Mouse (Mus musculus): ENCODE measurements around the gene Gm16181. TPM values are rescaled to one million over a fixed set of nuclear protein-coding genes. Genes with fewer than 3 reads are reported as not detected.

Gm16181 gene
- polyA plus RNA-seq, 3 experiments from 2014 or later, result 0.67 to 0.68 TPM; not detected in 1

Other genes starting within 250 kb of the Gm16181 start
- 1 to 10 TPM in 2 of 3 experiments, under 1 TPM in 1; 0.74 to 2.3 (median 1.1) TPM for gene Hspa1a, start 248.7 kb upstream of the Gm16181 start, polyA plus RNA-seq (2017; shearing (Covaris generic))
- gene Hspa1l, start 248.1 kb upstream of the Gm16181 start, polyA plus RNA-seq (2017; shearing (Covaris generic)), result not detected
- 10 to 100 TPM; 37.7 to 67.4 (median 40.0) TPM for gene Lsm2, start 239.0 kb upstream of the Gm16181 start, polyA plus RNA-seq (2017; shearing (Covaris generic))
- 10 to 100 TPM; 27.2 to 30.9 (median 30.8) TPM for gene Vars, start 219.8 kb upstream of the Gm16181 start, polyA plus RNA-seq (2017; shearing (Covaris generic))
- gene Vwa7, start 204.3 kb upstream of the Gm16181 start, polyA plus RNA-seq (2017; shearing (Covaris generic)), result under 1 TPM in 2 of 3 experiments, not detected in 1; 0.10 to 0.28 TPM
- gene Sapcd1, start 192.8 kb upstream of the Gm16181 start, polyA plus RNA-seq (2017; shearing (Covaris generic)), result 1 to 10 TPM in 2 of 3 experiments, under 1 TPM in 1; 0.54 to 2.6 (median 1.4) TPM
- gene Msh5, start 174.1 kb upstream of the Gm16181 start, polyA plus RNA-seq (2017; shearing (Covaris generic)), result 1 to 10 TPM; 1.3 to 1.4 (median 1.4) TPM
- gene Clic1, start 170.9 kb upstream of the Gm16181 start, polyA plus RNA-seq (2017; shearing (Covaris generic)), result 100 to 1,000 TPM; 487 to 766 (median 514) TPM
- 1 to 10 TPM in 2 of 3 experiments, under 1 TPM in 1; 0.91 to 3.0 (median 1.3) TPM for gene Ddah2, start 161.8 kb upstream of the Gm16181 start, polyA plus RNA-seq (2017; shearing (Covaris generic))
- gene Ly6g6c, start 155.4 kb upstream of the Gm16181 start, polyA plus RNA-seq (2017; shearing (Covaris generic)), result not detected
- not detected for gene Mpig6b, start 154.7 kb upstream of the Gm16181 start, polyA plus RNA-seq (2017; shearing (Covaris generic))
- gene Ly6g6e, start 143.9 kb upstream of the Gm16181 start, polyA plus RNA-seq (2017; shearing (Covaris generic)), result not detected
- not detected for gene Ly6g6d, start 142.8 kb upstream of the Gm16181 start, polyA plus RNA-seq (2017; shearing (Covaris generic))
- gene Ly6g6f, start 135.2 kb upstream of the Gm16181 start, polyA plus RNA-seq (2017; shearing (Covaris generic)), result not detected
- 10 to 100 TPM; 22.3 to 26.3 (median 25.6) TPM for gene Abhd16a, start 131.6 kb upstream of the Gm16181 start, polyA plus RNA-seq (2017; shearing (Covaris generic))
- not detected for gene Ly6g5c, start 112.6 kb upstream of the Gm16181 start, polyA plus RNA-seq (2017; shearing (Covaris generic))
- 1 to 10 TPM; 1.9 to 8.9 (median 3.9) TPM for gene Ly6g5b, start 105.4 kb upstream of the Gm16181 start, polyA plus RNA-seq (2017; shearing (Covaris generic))
- gene Gpank1, start 99.4 kb upstream of the Gm16181 start, polyA plus RNA-seq (2017; shearing (Covaris generic)), result 10 to 100 TPM; 57.1 to 87.4 (median 74.3) TPM
- gene Csnk2b, start 98.8 kb upstream of the Gm16181 start, polyA plus RNA-seq (2017; shearing (Covaris generic)), result 100 to 1,000 TPM; 246 to 346 (median 344) TPM
- gene D17H6S53E, start 94.5 kb upstream of the Gm16181 start, polyA plus RNA-seq (2017; shearing (Covaris generic)), result 10 to 100 TPM; 20.0 to 27.1 (median 25.1) TPM
- gene Apom, start 88.8 kb upstream of the Gm16181 start, polyA plus RNA-seq (2017; shearing (Covaris generic)), result not detected
- gene Bag6, start 85.7 kb upstream of the Gm16181 start, polyA plus RNA-seq (2017; shearing (Covaris generic)), result 10 to 100 TPM; 25.4 to 33.8 (median 29.1) TPM
- 100 to 1,000 TPM in 1 of 3 experiments, 10 to 100 TPM in 2; 47.1 to 105 (median 47.2) TPM for gene Prrc2a, start 55.9 kb upstream of the Gm16181 start, polyA plus RNA-seq (2017; shearing (Covaris generic))
- 1 to 10 TPM in 2 of 3 experiments, under 1 TPM in 1; 0.79 to 5.4 (median 2.1) TPM for gene Aif1, start 44.8 kb upstream of the Gm16181 start, polyA plus RNA-seq (2017; shearing (Covaris generic))
- gene Lst1, start 32.4 kb upstream of the Gm16181 start, polyA plus RNA-seq (2017; shearing (Covaris generic)), result 10 to 100 TPM in 1 of 3 experiments, 1 to 10 TPM in 2; 6.4 to 11.2 (median 8.8) TPM
- 100 to 1,000 TPM; 112 to 242 (median 186) TPM for gene Ltb, start 26.4 kb upstream of the Gm16181 start, polyA plus RNA-seq (2017; shearing (Covaris generic))
- gene Tnf, start 18.8 kb upstream of the Gm16181 start, polyA plus RNA-seq (2017; shearing (Covaris generic)), result 10 to 100 TPM; 20.9 to 28.8 (median 24.9) TPM
- 100 to 1,000 TPM in 1 of 3 experiments, 10 to 100 TPM in 2; 34.4 to 113 (median 95.2) TPM for gene Lta, start 15.5 kb upstream of the Gm16181 start, polyA plus RNA-seq (2017; shearing (Covaris generic))
- 1 to 10 TPM; 4.6 to 7.2 (median 5.9) TPM for gene Atp6v1g2, start 12.8 kb downstream of the Gm16181 start, polyA plus RNA-seq (2017; shearing (Covaris generic))
- 1 to 10 TPM; 1.7 to 3.3 (median 1.9) TPM for gene Nfkbil1, start 15.0 kb downstream of the Gm16181 start, polyA plus RNA-seq (2017; shearing (Covaris generic))
- 100 to 1,000 TPM; 194 to 276 (median 261) TPM for gene Ddx39b, start 20.9 kb downstream of the Gm16181 start, polyA plus RNA-seq (2017; shearing (Covaris generic))
- 1,000 to 10,000 TPM; 4,089 to 4,363 (median 4,119) TPM for gene H2-D1, start 41.9 kb downstream of the Gm16181 start, polyA plus RNA-seq (2017; shearing (Covaris generic))
- under 1 TPM in 2 of 3 experiments, not detected in 1; 0.23 to 0.24 TPM for gene H2-Q1, start 99.6 kb downstream of the Gm16181 start, polyA plus RNA-seq (2017; shearing (Covaris generic))
- gene H2-Q2, start 121.4 kb downstream of the Gm16181 start, polyA plus RNA-seq (2017; shearing (Covaris generic)), result 10 to 100 TPM in 2 of 3 experiments, 1 to 10 TPM in 1; 4.6 to 25.2 (median 21.9) TPM
- 10 to 100 TPM; 11.4 to 17.3 (median 16.4) TPM for gene H2-Q4, start 158.8 kb downstream of the Gm16181 start, polyA plus RNA-seq (2017; shearing (Covaris generic))
- 100 to 1,000 TPM; 356 to 772 (median 602) TPM for gene H2-Q6, start 204.0 kb downstream of the Gm16181 start, polyA plus RNA-seq (2017; shearing (Covaris generic))
- gene H2-Q7, start 218.3 kb downstream of the Gm16181 start, polyA plus RNA-seq (2017; shearing (Covaris generic)), result 1,000 to 10,000 TPM in 2 of 3 experiments, 100 to 1,000 TPM in 1; 921 to 1,440 (median 1,337) TPM
- gene H2-Q10, start 249.3 kb downstream of the Gm16181 start, polyA plus RNA-seq (2017; shearing (Covaris generic)), result 10 to 100 TPM; 14.2 to 25.0 (median 24.2) TPM